Mouse (Mus musculus) lung, adult 2 months (tissue): Measurements from ENCODE around the gene Gm44596.

Experiments
- CTCF ChIP-seq: fragments of 200-500 bp; IDR thresholded peaks from 2 replicates; pipeline ENCODE4 v1.5.1; 2011; ENCODE audit warnings: mild to moderate bottlenecking, low read length, control low read depth; ENCODE audit not compliant: insufficient read depth
- POLR2A ChIP-seq: fragments of 200-500 bp; IDR thresholded peaks from 2 replicates; pipeline ENCODE4 v1.6.1; 2011; ENCODE audit warnings: low read depth, mild to moderate bottlenecking, control low read depth, low read length, borderline replicate concordance; ENCODE audit errors: extremely low read depth

DNA sequence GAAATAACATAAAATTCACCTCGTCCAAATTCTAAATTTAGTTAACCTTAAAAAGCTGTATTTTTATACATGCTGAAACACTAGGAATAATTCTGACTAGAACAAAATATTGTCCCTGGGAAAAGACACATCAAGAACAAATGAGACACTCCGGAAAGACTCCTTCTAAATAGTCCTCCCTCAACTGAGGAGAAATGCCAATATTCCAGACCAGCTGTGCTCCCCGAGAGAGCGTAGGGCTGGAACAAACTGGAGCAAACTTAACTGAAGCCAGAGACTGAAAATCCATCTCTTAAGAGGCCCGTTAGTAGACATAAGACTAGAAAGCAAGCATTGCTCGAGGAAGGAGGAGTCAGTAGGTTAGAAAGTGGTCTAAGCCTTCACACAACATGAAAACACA, 28.5 kb upstream of the Gm44596 start:
- no peak for TF ChIP-seq CTCF
- TF ChIP-seq POLR2A, result no peak
